Mouse (Mus musculus) urinary bladder, postnatal 36 days (tissue): ENCODE data around the gene Rab40c.

Source experiments
- DNase-seq, 2 experiments: peaks; one replicate each; pipeline ENCODE4 v3.0.0; 2022; ENCODE audit warnings: low spot score in 2 of 2, mixed read lengths in 1 of 2

Gene Rab40c

GRCm38 (mm10) chr17:25919144-25919785 is at the start of gene Rab40c:
Rab40c (minus strand) TSS chr17:25919727.
- DNase-seq, result peak; percentile 23 to 35

GRCm38 (mm10) chr17:25968176-25968575 is 48.6 kb upstream of the Rab40c start:
- no peak for DNase-seq

DNA sequence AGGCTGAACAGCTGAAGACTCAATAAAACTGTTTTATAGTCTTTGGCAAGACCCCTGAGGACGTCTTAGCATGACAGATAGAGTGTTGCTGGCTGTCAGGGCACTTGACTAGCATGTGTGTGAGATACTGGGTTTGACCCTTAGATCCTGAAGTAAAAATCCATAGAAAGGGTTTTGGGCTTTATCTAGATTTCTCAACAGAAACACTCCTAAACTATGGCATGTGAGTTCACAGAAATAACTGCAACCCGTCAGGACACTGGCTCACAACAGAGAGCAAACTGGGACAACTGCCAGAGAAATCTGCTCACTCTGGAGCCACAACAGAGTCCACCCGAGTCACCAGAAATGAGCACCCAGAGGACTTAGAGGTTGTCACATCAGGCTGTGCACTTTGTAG is 48.1 kb upstream of the Rab40c start:
- no peak for DNase-seq

DNA sequence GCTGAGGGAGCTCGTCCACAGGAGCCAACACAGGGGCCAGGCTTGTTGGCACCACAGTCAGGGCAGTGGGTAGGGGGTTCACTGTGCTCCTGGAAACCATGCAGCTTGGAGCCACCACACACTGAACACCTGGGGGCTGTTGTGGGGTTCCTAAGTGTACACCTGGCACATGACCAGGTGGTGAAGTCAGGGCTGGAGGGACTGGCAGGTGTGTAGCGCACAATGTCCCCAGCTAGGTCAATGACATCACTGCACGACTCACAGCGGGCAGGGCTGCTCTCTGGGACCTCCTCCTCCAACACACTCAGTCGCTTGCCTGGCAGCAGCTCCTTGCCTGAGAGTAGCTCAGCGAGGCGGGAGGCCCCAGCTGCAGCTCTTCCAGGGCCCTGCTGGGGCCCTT is 44.7 kb upstream of the Rab40c start:
- no peak for DNase-seq

GRCm38 (mm10) chr17:25962413-25962905 is 42.9 kb upstream of the Rab40c start:
- no peak for DNase-seq

DNA sequence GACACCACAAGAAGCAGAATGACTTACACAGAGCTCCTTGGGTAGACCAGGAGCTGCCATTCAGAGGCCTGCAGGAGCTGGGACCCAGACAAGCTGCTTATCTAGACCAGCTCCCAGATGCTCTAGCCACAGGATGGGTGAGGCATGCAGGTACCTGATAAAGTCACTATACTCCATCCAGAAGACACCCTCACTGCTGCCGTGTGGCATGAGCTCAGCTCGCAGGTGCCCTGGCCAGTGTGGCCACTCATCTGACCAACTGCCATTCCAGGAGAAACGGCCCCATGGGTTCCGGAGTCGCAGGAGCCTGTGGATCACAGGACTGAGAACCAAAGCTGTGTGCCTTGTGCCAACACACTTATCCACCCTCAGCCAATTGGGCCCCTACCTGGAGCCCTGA is 42.0 kb upstream of the Rab40c start:
- no peak for DNase-seq

- DNase-seq, result no peak
Measured at GRCm38 (mm10) chr17:25959630-25960467, 40.3 kb upstream of the Rab40c start.

GRCm38 (mm10) chr17:25958771-25959494 is 39.4 kb upstream of the Rab40c start:
- no peak for DNase-seq

- DNase-seq, result no peak
Measured at GRCm38 (mm10) chr17:25957586-25958051, 38.1 kb upstream of the Rab40c start.

DNA sequence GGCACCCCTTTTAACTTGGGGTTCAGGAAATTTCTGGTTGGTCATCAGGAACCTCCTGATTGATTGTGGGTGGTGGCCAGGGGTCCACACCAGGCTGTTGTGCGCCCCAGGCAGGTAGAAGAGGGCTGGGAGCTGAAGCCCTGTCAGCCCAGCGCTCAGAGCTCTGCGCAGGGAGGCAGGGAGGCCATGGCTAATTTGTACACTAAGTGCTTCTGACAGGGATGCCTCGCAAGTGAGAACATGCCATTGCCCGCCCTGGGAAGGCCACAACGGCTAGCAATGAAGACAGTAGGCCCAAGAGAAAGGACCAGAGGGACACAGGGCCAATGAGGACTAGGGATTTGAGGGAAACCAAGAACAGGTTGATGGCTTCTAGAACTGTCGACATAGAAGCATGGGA is 37.1 kb upstream of the Rab40c start:
- no peak for DNase-seq

- no peak for DNase-seq
Measured at GRCm38 (mm10) chr17:25956201-25956600, 36.7 kb upstream of the Rab40c start.

- DNase-seq, result no peak
Measured at GRCm38 (mm10) chr17:25955736-25956135, 36.2 kb upstream of the Rab40c start.

DNA sequence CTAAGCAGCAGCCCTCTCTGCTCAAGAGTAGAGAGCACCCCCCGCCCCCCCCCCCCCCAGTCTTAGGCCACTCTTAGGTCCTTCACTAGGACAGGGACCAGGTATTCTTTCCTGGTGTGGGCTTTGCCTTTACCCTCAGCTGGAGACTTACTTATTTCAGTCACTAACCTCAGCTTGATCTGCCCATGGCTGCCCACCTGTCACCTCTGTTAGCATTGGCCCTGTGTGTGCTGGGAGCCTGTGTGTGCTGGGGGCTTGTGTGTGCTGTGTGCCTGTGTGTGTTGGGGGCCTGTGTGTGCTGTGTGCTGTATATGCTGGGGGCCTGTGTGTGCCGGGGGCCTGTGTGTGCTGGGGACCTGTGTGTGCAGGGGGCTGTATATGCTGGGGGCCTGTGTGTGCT is 35.1 kb upstream of the Rab40c start:
- DNase-seq, result no peak

DNA sequence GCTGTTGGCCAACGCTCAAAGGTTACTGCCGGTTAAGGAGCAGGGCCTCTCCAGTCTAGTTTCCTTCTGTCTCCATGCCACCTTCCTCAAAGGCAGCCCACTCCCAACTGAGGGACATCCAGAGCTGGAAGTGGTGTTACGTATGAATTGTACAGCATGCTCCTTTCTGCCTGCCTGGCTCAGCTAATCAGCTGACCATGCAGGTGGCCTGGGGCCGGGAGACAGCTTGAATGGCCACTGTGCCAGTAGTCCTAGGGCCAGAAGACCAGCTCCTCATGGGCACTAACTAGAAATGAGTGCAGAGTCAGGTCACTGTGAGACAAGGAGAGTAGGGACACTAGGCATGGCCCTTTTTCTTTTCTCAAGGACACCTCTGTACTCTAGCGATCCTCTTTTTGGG is 33.6 kb upstream of the Rab40c start:
- DNase-seq, result no peak

- no peak for DNase-seq
Measured at GRCm38 (mm10) chr17:25951803-25952623, 32.5 kb upstream of the Rab40c start, which contains the start of gene A930017K11Rik. A930017K11Rik (minus strand) TSS chr17:25952565.

DNA sequence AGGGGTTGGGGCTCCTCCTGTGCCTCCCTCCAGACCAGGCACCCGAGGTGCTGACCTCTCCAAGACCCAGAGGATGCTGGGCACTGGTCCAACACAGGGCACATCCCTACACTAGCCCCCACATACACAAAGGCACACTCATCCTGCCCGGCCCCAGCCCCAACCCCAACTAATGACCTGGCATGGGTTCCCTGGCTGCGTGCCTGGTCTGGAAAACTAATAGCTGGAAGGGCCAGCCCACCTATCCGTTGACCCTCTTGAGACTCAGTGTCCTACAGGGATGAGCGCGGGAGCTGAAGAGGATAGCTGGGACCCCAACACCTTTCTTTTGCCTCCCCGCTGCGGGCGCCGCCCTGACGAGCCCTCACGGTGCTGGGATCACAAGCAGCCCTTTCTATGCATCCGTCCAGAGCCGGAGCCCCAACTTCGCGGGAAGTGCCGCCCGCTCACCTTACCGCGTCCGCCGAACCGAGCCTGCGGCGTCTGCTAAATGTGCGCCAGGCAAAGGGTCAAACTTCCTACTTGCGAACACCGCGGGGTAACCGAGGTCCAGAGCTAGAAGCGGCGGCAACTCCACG is 31.8 kb upstream of the Rab40c start:
- no peak for DNase-seq

- DNase-seq, result no peak
Measured at GRCm38 (mm10) chr17:25950706-25951105, 31.2 kb upstream of the Rab40c start.

DNA sequence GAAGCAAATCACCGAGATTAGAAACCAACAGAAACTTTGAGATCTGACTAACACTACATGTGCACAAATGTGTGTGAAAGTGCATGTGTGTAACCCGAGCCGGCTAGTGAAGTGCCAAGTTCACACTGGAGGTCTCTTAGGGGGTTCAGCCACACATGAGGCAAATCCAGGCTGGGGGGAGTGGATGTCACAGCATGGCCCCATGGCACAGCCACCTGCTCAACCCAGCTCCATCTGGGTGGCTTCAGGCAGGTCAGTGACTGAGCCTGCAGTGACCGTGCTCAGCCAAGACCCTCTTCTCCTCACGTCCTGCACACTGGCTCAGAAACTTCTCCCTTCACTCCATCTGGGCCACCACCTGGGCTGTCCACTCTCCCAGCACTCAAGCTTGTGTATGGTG is 30.5 kb upstream of the Rab40c start:
- no peak for DNase-seq

- DNase-seq, result no peak
Measured at GRCm38 (mm10) chr17:25948051-25948450, 28.5 kb upstream of the Rab40c start.

GRCm38 (mm10) chr17:25947576-25947975 is 28.0 kb upstream of the Rab40c start:
- no peak for DNase-seq

DNA sequence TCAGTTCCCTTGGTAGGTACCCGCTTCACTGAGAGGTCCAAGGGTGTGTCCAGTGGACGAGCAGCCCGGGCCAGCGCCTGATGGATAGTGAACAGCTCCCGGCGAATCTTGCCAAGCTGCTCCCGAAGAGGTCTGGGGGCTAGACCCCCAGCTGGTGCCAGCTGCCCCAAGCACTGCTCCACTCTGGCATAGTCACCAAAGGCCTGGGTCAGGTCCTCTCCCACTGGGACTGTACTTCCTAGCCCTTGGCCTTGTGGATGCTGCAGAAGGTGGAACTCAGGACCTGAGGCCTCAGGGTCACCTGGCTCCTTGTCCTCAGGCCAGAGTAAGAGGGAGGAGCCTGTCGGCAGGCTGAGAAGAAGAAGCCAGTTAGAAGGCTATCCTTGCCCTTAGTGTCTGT is 27.4 kb upstream of the Rab40c start:
- no peak for DNase-seq
